Mouse (Mus musculus) yolk sac, embryonic 10.5 days (tissue): ENCODE measurements around the gene Tanc2.

Experiments used
- DNase-seq: peaks from one replicate; pipeline ENCODE4 v3.0.0-alpha.2; 2017; ENCODE audit warnings: low spot score

Tanc2 gene

GRCm38 (mm10) chr11:105589877-105590641 lies at the start of gene Tanc2:
TSS of gene Tanc2 (plus strand) at chr11:105589986.
- DNase-seq, result peak; percentile 51

- no peak for DNase-seq
Observed at GRCm38 (mm10) chr11:105540781-105541180, 49.0 kb upstream of the Tanc2 start.

GRCm38 (mm10) chr11:105541366-105541765 lies 48.4 kb upstream of the Tanc2 start:
- no peak for DNase-seq

GRCm38 (mm10) chr11:105542129-105542528 lies 47.7 kb upstream of the Tanc2 start:
- DNase-seq, result no peak

- DNase-seq, result no peak
Observed at GRCm38 (mm10) chr11:105545801-105546200, 44.0 kb upstream of the Tanc2 start.

GRCm38 (mm10) chr11:105546393-105546792 lies 43.4 kb upstream of the Tanc2 start:
- no peak for DNase-seq

- DNase-seq, result no peak
Observed at GRCm38 (mm10) chr11:105548383-105548782, 41.4 kb upstream of the Tanc2 start.

- peak; percentile 58 for DNase-seq
Observed at GRCm38 (mm10) chr11:105549164-105550121, 40.3 kb upstream of the Tanc2 start.

GRCm38 (mm10) chr11:105557285-105557684 lies 32.5 kb upstream of the Tanc2 start:
- no peak for DNase-seq

- no peak for DNase-seq
Observed at GRCm38 (mm10) chr11:105558091-105558490, 31.7 kb upstream of the Tanc2 start.

GRCm38 (mm10) chr11:105558803-105559505 lies 30.8 kb upstream of the Tanc2 start:
- DNase-seq, result no peak

GRCm38 (mm10) chr11:105563546-105563945 lies 26.2 kb upstream of the Tanc2 start:
- DNase-seq, result no peak

GRCm38 (mm10) chr11:105567221-105567641 lies 22.6 kb upstream of the Tanc2 start:
- no peak for DNase-seq

GRCm38 (mm10) chr11:105571996-105572395 lies 17.8 kb upstream of the Tanc2 start:
- DNase-seq, result peak; percentile 38

- no peak for DNase-seq
Observed at GRCm38 (mm10) chr11:105574241-105574640, 15.5 kb upstream of the Tanc2 start.

GRCm38 (mm10) chr11:105577211-105577610 lies 12.6 kb upstream of the Tanc2 start:
- DNase-seq, result no peak

- no peak for DNase-seq
Observed at GRCm38 (mm10) chr11:105582020-105582419, 7.8 kb upstream of the Tanc2 start.

- DNase-seq, result peak; percentile 91
Observed at GRCm38 (mm10) chr11:105589231-105589876, 432 bp upstream of the Tanc2 start.

- DNase-seq, result peak; percentile 46
Observed at GRCm38 (mm10) chr11:105591905-105592304, 2.1 kb downstream of the Tanc2 start.

- no peak for DNase-seq
Observed at GRCm38 (mm10) chr11:105602177-105602576, 12.4 kb downstream of the Tanc2 start.

GRCm38 (mm10) chr11:105626201-105626600 lies 36.4 kb downstream of the Tanc2 start:
- no peak for DNase-seq

- no peak for DNase-seq
Observed at GRCm38 (mm10) chr11:105643995-105644394, 54.2 kb downstream of the Tanc2 start.
